Mouse (Mus musculus): Measurements from ENCODE around the gene Rnf225. TPM values are rescaled to one million over a fixed set of nuclear protein-coding genes. Genes with fewer than 3 reads are reported as not detected.
"Not testable (repeated sequence)": the region's sequence is repeated elsewhere in the genome, so short reads cannot be mapped to it uniquely, and the experiment has no call there.

Gene Rnf225
- total RNA-seq (2014; fragmentation: Nextera tagmentation) (0.92 and 0.95 TPM in 2 replicates), total RNA-seq (2017) (0.26 and 0.88 TPM in 2 replicates)

- no peak for ATAC-seq (replicated peaks; ENCODE audit: poor library complexity, severe bottlenecking)
These were observed at the start of gene Rnf225 for GRCm38 (mm10) chr7:12927191-12927680. Gene Rnf225 (plus strand): TSS chr7:12927416.

GRCm38 (mm10) chr7:12880036-12880435, 47.2 kb upstream of the Rnf225 start:
- no peak for ATAC-seq (replicated peaks; ENCODE audit: poor library complexity, severe bottlenecking)

- ATAC-seq (replicated peaks; ENCODE audit: poor library complexity, severe bottlenecking): not testable (repeated sequence)
These were observed 46.7 kb upstream of the Rnf225 start for GRCm38 (mm10) chr7:12880497-12880896.

- ATAC-seq (replicated peaks; ENCODE audit: poor library complexity, severe bottlenecking): peak; percentile 99
These were observed 46.1 kb upstream of the Rnf225 start, which contains the start of gene Zfp128 for GRCm38 (mm10) chr7:12880911-12881660. Gene Zfp128 (plus strand): TSS chr7:12881177.

GRCm38 (mm10) chr7:12886563-12887266, 40.5 kb upstream of the Rnf225 start:
- peak; percentile 67 for ATAC-seq (replicated peaks; ENCODE audit: poor library complexity, severe bottlenecking)

GRCm38 (mm10) chr7:12887585-12887984, 39.6 kb upstream of the Rnf225 start:
- ATAC-seq (replicated peaks; ENCODE audit: poor library complexity, severe bottlenecking): peak; percentile 88

- ATAC-seq (replicated peaks; ENCODE audit: poor library complexity, severe bottlenecking): no peak
These were observed 36.3 kb upstream of the Rnf225 start for GRCm38 (mm10) chr7:12890928-12891327.

GRCm38 (mm10) chr7:12891334-12891733, 35.9 kb upstream of the Rnf225 start:
- 0 out of 2 replicates have a peak, but pooled peaks have one; percentile 20 for ATAC-seq (replicated peaks; ENCODE audit: poor library complexity, severe bottlenecking)

- peak; percentile 100 for ATAC-seq (replicated peaks; ENCODE audit: poor library complexity, severe bottlenecking)
These were observed 29.4 kb upstream of the Rnf225 start, which contains the start of gene Zscan22 for GRCm38 (mm10) chr7:12897655-12898410. Gene Zscan22 (plus strand): TSS chr7:12897815.

- ATAC-seq (replicated peaks; ENCODE audit: poor library complexity, severe bottlenecking): no peak
These were observed 25.7 kb upstream of the Rnf225 start for GRCm38 (mm10) chr7:12901517-12901916.

GRCm38 (mm10) chr7:12903623-12904022, 23.6 kb upstream of the Rnf225 start:
- ATAC-seq (replicated peaks; ENCODE audit: poor library complexity, severe bottlenecking): peak; percentile 90

GRCm38 (mm10) chr7:12905146-12905545, 22.1 kb upstream of the Rnf225 start:
- ATAC-seq (replicated peaks; ENCODE audit: poor library complexity, severe bottlenecking): no peak

- peak; percentile 69 for ATAC-seq (replicated peaks; ENCODE audit: poor library complexity, severe bottlenecking)
These were observed 17.7 kb upstream of the Rnf225 start for GRCm38 (mm10) chr7:12909498-12909962.

GRCm38 (mm10) chr7:12910181-12910668, 17.0 kb upstream of the Rnf225 start:
- peak; percentile 75 for ATAC-seq (replicated peaks; ENCODE audit: poor library complexity, severe bottlenecking)

- no peak for ATAC-seq (replicated peaks; ENCODE audit: poor library complexity, severe bottlenecking)
These were observed 13.7 kb upstream of the Rnf225 start for GRCm38 (mm10) chr7:12913556-12913955.

- ATAC-seq (replicated peaks; ENCODE audit: poor library complexity, severe bottlenecking): not testable (repeated sequence)
These were observed 6.7 kb upstream of the Rnf225 start for GRCm38 (mm10) chr7:12920495-12920894.

- no peak for ATAC-seq (replicated peaks; ENCODE audit: poor library complexity, severe bottlenecking)
These were observed 5.9 kb upstream of the Rnf225 start for GRCm38 (mm10) chr7:12921318-12921704.

- peak; percentile 93 for ATAC-seq (replicated peaks; ENCODE audit: poor library complexity, severe bottlenecking)
These were observed 5.3 kb upstream of the Rnf225 start, which contains the start of gene Rps5 for GRCm38 (mm10) chr7:12921705-12922465. Gene Rps5 (plus strand): TSS chr7:12922290.

- ATAC-seq (replicated peaks; ENCODE audit: poor library complexity, severe bottlenecking): no peak
These were observed 4.5 kb upstream of the Rnf225 start for GRCm38 (mm10) chr7:12922729-12923128.
